Mouse (Mus musculus): ENCODE results near the gene Fam208b. TPM values are rescaled to one million over a fixed set of nuclear protein-coding genes. Genes with fewer than 3 reads are reported as not detected.

The Fam208b gene
- polyA plus RNA-seq, 1 experiment from 2014 or later = 24.9 TPM

DNA sequence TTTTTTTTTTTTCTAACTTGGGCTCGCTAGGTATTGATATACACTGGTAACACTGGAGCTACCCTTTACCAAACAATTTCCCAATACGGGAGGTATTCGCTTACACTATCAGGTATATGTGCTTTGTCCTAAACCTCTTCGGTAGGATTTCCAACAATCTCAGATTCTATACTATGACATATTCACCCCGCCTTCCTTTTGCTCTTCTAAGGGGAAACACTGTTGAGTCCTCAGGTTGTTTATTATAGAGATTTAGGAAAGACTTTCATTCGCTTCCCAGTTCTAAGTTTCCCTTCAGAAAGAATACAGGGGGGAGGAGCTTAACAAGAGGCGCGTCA, 1.2 kb downstream of the Fam208b start:
- H3K36me3 ChIP-seq (ENCODE audit: control insufficient read depth, insufficient read depth, low read length) = no peaks in the 10 kb centered on the region
- no peak for ATAC-seq (ENCODE audit: low read depth)

DNA sequence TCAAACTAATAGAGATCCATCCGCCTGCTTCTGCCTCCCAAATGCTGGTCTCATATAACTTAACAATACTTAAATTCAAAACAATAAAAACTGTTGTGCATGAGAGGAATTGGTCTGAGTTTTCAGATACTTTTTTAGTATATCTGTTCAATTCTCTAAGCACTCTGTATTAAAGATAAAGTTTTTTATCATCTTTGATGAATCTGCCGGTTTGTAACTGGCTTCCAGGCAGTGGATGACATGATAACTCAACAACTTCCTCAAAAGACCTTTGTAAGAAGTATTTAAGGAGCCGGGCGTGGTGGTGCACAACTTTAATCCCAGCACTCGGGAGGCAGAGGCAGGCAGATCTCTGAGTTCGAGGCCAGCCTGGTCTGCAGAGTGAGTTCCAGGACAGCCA, 14.7 kb downstream of the Fam208b start:
- 96% methylated on average over 6 of the region's 6 CpGs for WGBS
- no peak for ATAC-seq (ENCODE audit: low read depth)
- Histone ChIP-seq H3K27ac (ENCODE audit: low read depth, low read length) (no peak overlapping the region), H3K9ac (replicated peaks; ENCODE audit: low read depth, low read length) (no peak overlapping the region), H3K4me3 (ENCODE audit: low read depth, low read length) (no peak overlapping the region), H3K4me2 (ENCODE audit: low read depth, low read length) (no peak overlapping the region), H3K36me3 (ENCODE audit: control insufficient read depth, insufficient read depth, low read length) (peaks cover 30% of the 10 kb centered on the region), H3K4me1 (ENCODE audit: control insufficient read depth, insufficient read depth, low read length) (no peaks in the 10 kb centered on the region), H3K27me3 (ENCODE audit: control insufficient read depth, insufficient read depth, low read length) (no peaks in the 10 kb centered on the region), H3K9me3 (ENCODE audit: control insufficient read depth, low read length) (no peaks in the 10 kb centered on the region)

More for the DNA sequence above, 1.2 kb downstream of the Fam208b start:
- H3K27me3 ChIP-seq (ENCODE audit: control insufficient read depth, insufficient read depth, low read length) = no peaks in the 10 kb centered on the region
- no peaks in the 10 kb centered on the region for H3K9me3 ChIP-seq (ENCODE audit: control insufficient read depth, low read length)
- no peaks in the 10 kb centered on the region for H3K4me1 ChIP-seq (ENCODE audit: control insufficient read depth, insufficient read depth, low read length)
- H3K9ac ChIP-seq (replicated peaks; ENCODE audit: low read depth, low read length) = peak overlapping the region; percentile 80
- peak overlapping the region; percentile 88 for H3K4me2 ChIP-seq (ENCODE audit: low read depth, low read length)
- H3K4me3 ChIP-seq (ENCODE audit: low read depth, low read length) = peak overlapping the region; percentile 93
- 29% methylated on average over 8 of the region's 8 CpGs for WGBS
- H3K27ac ChIP-seq (ENCODE audit: low read depth, low read length) = no peak overlapping the region

DNA sequence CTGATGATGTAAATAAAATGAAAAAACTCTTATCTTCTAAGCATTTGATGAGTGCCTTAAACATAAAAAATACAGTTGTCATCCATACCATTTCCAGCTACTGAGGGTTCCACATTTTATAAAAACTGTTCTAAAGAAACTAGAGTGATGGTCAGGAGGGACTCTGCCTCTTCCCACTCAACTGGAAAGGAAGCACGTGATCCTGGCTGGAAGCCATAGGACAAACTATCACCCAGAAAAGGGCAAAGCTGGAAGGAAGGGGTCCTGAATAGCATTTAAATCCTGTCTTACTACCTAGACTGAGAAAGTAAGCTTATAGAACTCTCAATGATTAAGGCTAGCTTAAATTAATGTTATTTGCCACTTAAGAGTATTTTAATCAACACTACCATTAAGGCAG, 16.6 kb downstream of the Fam208b start:
- H3K36me3 ChIP-seq (ENCODE audit: control insufficient read depth, insufficient read depth, low read length) = peaks cover 32% of the 10 kb centered on the region

DNA sequence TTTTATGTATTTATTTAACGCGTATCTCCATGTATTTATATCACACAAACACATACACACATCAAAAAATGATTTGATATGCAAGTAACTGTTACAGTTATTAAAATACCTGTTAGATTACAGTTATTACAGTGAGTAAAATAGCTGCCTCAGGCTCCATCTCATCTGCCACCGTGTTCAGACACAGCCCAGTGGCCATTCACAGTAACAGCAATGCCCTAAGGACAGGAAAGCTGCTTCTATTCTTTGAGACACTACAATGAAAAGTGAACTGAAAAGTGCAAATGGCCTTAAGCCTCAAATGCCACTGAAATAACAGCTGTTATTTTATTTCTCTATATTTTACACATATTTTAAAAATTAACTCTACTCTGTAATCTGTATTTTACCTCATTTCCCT, 20.1 kb downstream of the Fam208b start:
- 88% methylated on average over 3 of the region's 3 CpGs for WGBS
- Histone ChIP-seq H3K4me2 (ENCODE audit: low read depth, low read length) (no peak overlapping the region), H3K36me3 (ENCODE audit: control insufficient read depth, insufficient read depth, low read length) (peaks cover 32% of the 10 kb centered on the region), H3K9ac (replicated peaks; ENCODE audit: low read depth, low read length) (no peak overlapping the region), H3K27me3 (ENCODE audit: control insufficient read depth, insufficient read depth, low read length) (no peaks in the 10 kb centered on the region), H3K4me1 (ENCODE audit: control insufficient read depth, insufficient read depth, low read length) (no peaks in the 10 kb centered on the region), H3K4me3 (ENCODE audit: low read depth, low read length) (no peak overlapping the region), H3K27ac (ENCODE audit: low read depth, low read length) (no peak overlapping the region), H3K9me3 (ENCODE audit: control insufficient read depth, low read length) (no peaks in the 10 kb centered on the region)
- no peak for ATAC-seq (ENCODE audit: low read depth)

More for the DNA sequence above, 16.6 kb downstream of the Fam208b start:
- ATAC-seq (ENCODE audit: low read depth) = no peak
- no peak overlapping the region for H3K9ac ChIP-seq (replicated peaks; ENCODE audit: low read depth, low read length)
- H3K27ac ChIP-seq (ENCODE audit: low read depth, low read length) = no peak overlapping the region
- no peak overlapping the region for H3K4me2 ChIP-seq (ENCODE audit: low read depth, low read length)
- WGBS = 92% methylated on average over 1 of the region's 1 CpGs
- H3K4me3 ChIP-seq (ENCODE audit: low read depth, low read length) = no peak overlapping the region
- H3K9me3 ChIP-seq (ENCODE audit: control insufficient read depth, low read length) = no peaks in the 10 kb centered on the region
- no peaks in the 10 kb centered on the region for H3K4me1 ChIP-seq (ENCODE audit: control insufficient read depth, insufficient read depth, low read length)
- H3K27me3 ChIP-seq (ENCODE audit: control insufficient read depth, insufficient read depth, low read length) = no peaks in the 10 kb centered on the region

DNA sequence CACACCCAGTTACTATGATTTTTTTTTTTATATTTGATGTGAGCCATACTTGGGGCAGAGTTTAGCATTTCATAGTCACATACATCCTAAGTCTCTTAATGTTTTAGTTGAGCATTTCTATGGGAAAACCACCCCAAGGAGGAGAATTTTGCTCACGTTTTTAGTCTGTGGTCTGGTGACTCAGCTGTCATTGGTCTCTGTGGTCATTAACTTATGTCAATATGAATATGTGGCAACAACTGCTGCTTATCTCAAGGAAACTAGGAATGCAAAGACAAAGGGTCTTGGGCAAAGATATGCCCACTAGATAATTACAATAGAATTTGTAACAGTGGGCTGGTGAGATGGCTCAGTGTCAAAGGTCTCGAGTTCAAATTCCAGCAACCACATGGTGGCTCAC, 47.0 kb downstream of the Fam208b start:
- Histone ChIP-seq H3K9me3 (ENCODE audit: control insufficient read depth, low read length) (no peaks in the 10 kb centered on the region), H3K4me3 (ENCODE audit: low read depth, low read length) (no peak overlapping the region), H3K4me1 (ENCODE audit: control insufficient read depth, insufficient read depth, low read length) (no peaks in the 10 kb centered on the region), H3K4me2 (ENCODE audit: low read depth, low read length) (no peak overlapping the region), H3K27me3 (ENCODE audit: control insufficient read depth, insufficient read depth, low read length) (no peaks in the 10 kb centered on the region), H3K9ac (replicated peaks; ENCODE audit: low read depth, low read length) (no peak overlapping the region), H3K27ac (ENCODE audit: low read depth, low read length) (no peak overlapping the region), H3K36me3 (ENCODE audit: control insufficient read depth, insufficient read depth, low read length) (peaks cover 48% of the 10 kb centered on the region)
- whole genome bisulfite sequencing = 89% methylated on average over 2 of the region's 2 CpGs
- ATAC-seq (ENCODE audit: low read depth) = no peak

DNA sequence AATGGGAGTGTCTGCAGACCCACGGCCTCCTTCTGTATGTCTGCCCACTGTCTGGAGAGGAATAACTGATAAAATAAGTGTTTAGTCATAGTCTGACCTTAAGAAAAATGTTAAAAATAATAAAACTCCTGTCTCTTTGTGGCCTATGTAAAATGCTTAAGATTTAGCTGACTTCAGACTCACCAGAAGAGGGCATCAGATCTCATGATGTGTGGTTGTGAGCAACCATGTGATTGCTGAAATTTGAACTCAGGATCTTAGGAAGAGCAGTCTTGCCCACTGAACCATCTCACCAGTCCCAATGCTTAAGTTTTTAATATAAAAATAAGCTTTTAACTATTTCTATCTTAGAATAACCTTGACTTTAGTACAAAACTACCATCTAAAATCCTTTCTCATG, 47.8 kb downstream of the Fam208b start:
- Histone ChIP-seq H3K27ac (ENCODE audit: low read depth, low read length) (no peak overlapping the region), H3K4me1 (ENCODE audit: control insufficient read depth, insufficient read depth, low read length) (no peaks in the 10 kb centered on the region), H3K9me3 (ENCODE audit: control insufficient read depth, low read length) (no peaks in the 10 kb centered on the region), H3K4me2 (ENCODE audit: low read depth, low read length) (no peak overlapping the region), H3K4me3 (ENCODE audit: low read depth, low read length) (no peak overlapping the region), H3K9ac (replicated peaks; ENCODE audit: low read depth, low read length) (no peak overlapping the region), H3K36me3 (ENCODE audit: control insufficient read depth, insufficient read depth, low read length) (peaks cover 47% of the 10 kb centered on the region), H3K27me3 (ENCODE audit: control insufficient read depth, insufficient read depth, low read length) (no peaks in the 10 kb centered on the region)
- no peak for ATAC-seq (ENCODE audit: low read depth)
- 97% methylated on average over 1 of the region's 1 CpGs for WGBS

DNA sequence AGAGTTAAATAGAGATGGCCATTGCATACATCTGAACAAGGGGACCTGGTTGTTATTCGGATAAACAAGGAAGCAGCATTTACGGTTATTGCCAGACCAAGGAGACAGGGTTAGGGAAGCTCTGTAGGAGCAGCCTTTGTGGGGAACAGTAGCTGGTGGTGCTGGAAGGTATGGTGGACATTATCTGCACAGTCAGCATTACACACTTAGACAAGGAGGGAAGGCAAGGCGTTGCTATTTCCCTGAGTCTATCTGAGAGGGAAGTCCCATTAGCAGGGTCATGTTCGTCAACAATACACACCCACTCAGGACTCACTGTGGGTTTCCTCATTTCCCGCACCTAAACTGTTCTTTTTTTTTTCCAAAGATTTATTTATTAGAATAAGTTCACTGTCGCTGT, 63.1 kb downstream of the Fam208b start:
- H3K4me2 ChIP-seq (ENCODE audit: low read depth, low read length) = no peak overlapping the region
- no peak overlapping the region for H3K4me3 ChIP-seq (ENCODE audit: low read depth, low read length)
- no peak overlapping the region for H3K27ac ChIP-seq (ENCODE audit: low read depth, low read length)
- ATAC-seq (ENCODE audit: low read depth) = no peak
- H3K4me1 ChIP-seq (ENCODE audit: control insufficient read depth, insufficient read depth, low read length) = 0 out of 2 replicates have a peak, but pooled peaks cover 3% of the 10 kb centered on the region
- no peaks in the 10 kb centered on the region for H3K27me3 ChIP-seq (ENCODE audit: control insufficient read depth, insufficient read depth, low read length)
- no peak overlapping the region for H3K9ac ChIP-seq (replicated peaks; ENCODE audit: low read depth, low read length)
- peaks cover 10% of the 10 kb centered on the region; the same call in 1 of the 2 replicates for H3K36me3 ChIP-seq (ENCODE audit: control insufficient read depth, insufficient read depth, low read length)
- H3K9me3 ChIP-seq (ENCODE audit: control insufficient read depth, low read length) = no peaks in the 10 kb centered on the region
- WGBS = 86% methylated on average over 6 of the region's 6 CpGs

DNA sequence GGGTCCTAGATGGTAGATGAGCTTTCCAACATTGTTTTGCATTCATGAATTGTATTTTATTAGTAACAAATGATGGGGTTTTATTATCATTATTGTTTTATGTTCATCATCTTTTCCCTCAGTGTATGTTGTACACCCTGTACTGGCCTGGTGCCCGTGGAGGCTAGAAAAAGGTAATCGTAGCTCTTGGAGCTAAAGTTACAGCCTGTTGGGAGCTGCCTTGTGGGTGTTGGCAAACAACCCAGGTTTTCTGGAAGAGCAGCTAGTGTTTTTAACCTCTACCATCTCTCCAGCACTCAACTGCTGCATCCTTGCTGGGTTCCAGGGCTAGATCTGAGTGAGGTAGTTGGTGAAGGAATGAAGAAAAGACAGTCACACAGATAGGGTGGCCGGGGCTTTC, 63.5 kb downstream of the Fam208b start:
- 0 out of 2 replicates have a peak, but pooled peaks cover 3% of the 10 kb centered on the region for H3K4me1 ChIP-seq (ENCODE audit: control insufficient read depth, insufficient read depth, low read length)
- no peaks in the 10 kb centered on the region for H3K9me3 ChIP-seq (ENCODE audit: control insufficient read depth, low read length)
- ATAC-seq (ENCODE audit: low read depth) = no peak
- H3K9ac ChIP-seq (replicated peaks; ENCODE audit: low read depth, low read length) = no peak overlapping the region
- H3K4me2 ChIP-seq (ENCODE audit: low read depth, low read length) = no peak overlapping the region
- peaks cover 10% of the 10 kb centered on the region; the same call in 1 of the 2 replicates for H3K36me3 ChIP-seq (ENCODE audit: control insufficient read depth, insufficient read depth, low read length)
- no peak overlapping the region for H3K27ac ChIP-seq (ENCODE audit: low read depth, low read length)
- WGBS = 86% methylated on average over 3 of the region's 3 CpGs
- H3K4me3 ChIP-seq (ENCODE audit: low read depth, low read length) = no peak overlapping the region
- no peaks in the 10 kb centered on the region for H3K27me3 ChIP-seq (ENCODE audit: control insufficient read depth, insufficient read depth, low read length)

DNA sequence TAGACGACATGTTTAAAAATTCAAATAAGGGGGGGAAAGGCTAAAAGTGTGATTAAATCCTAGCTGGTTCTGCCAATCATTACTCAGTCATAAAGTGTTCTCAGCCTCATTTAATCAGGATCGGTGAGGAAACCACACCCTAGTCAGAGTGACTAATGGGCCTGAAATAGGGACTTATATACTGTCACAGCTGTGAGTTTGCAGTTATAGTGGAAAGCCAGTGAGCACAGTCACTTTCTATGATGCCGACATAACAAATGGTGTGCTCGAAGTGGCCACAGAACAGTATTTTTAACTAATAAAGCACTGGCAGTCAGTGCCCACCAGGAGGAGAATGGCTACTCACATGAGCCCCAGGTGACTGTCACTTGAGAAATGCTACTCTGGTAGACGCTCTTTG, 66.0 kb downstream of the Fam208b start:
- Histone ChIP-seq H3K4me1 (ENCODE audit: control insufficient read depth, insufficient read depth, low read length) (peaks cover 22% of the 10 kb centered on the region), H3K36me3 (ENCODE audit: control insufficient read depth, insufficient read depth, low read length) (peaks cover 10% of the 10 kb centered on the region; the same call in 1 of the 2 replicates), H3K4me3 (ENCODE audit: low read depth, low read length) (no peak overlapping the region), H3K27ac (ENCODE audit: low read depth, low read length) (no peak overlapping the region), H3K9me3 (ENCODE audit: control insufficient read depth, low read length) (no peaks in the 10 kb centered on the region), H3K9ac (replicated peaks; ENCODE audit: low read depth, low read length) (no peak overlapping the region), H3K27me3 (ENCODE audit: control insufficient read depth, insufficient read depth, low read length) (no peaks in the 10 kb centered on the region), H3K4me2 (ENCODE audit: low read depth, low read length) (no peak overlapping the region)
- 64% methylated on average over 5 of the region's 5 CpGs for WGBS
- no peak for ATAC-seq (ENCODE audit: low read depth)
